Mouse (Mus musculus) layer of hippocampus, adult 9-11 months (tissue): ENCODE measurements around the gene Bcam.
"Not testable (repeated sequence)": the region's sequence is repeated elsewhere in the genome, so short reads cannot be mapped to it uniquely, and the experiment has no call there.

Experiments
- DNase-seq: peaks from one replicate; pipeline ENCODE4 v3.0.0; 2022

The Bcam gene

DNA sequence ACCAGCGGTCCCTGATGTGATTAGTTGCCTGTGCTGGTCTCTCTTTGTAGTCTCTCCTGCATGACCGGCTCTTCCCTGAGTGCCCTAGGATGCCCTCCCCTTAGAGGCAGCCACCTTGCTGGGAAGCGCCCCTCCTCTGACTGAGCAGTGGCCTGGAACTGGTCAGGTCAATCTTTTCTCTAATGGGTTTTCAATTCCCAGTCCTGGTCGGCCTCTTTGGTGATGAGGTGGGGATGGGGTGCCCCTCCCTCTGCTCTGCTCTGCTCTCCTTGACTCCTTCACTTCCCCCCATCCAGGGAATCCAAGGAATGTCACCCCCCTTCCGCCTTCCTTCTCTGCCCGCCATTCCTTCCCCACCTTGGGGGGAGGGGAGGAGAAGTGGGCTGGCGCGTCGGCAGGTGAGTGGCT, at the start of gene Bcam:
Bcam (minus strand) TSS at position 33 of the 408 bp plus-strand sequence.
- no peak for DNase-seq

GRCm38 (mm10) chr7:19818875-19819274, 48.1 kb upstream of the Bcam start:
- DNase-seq: no peak

DNA sequence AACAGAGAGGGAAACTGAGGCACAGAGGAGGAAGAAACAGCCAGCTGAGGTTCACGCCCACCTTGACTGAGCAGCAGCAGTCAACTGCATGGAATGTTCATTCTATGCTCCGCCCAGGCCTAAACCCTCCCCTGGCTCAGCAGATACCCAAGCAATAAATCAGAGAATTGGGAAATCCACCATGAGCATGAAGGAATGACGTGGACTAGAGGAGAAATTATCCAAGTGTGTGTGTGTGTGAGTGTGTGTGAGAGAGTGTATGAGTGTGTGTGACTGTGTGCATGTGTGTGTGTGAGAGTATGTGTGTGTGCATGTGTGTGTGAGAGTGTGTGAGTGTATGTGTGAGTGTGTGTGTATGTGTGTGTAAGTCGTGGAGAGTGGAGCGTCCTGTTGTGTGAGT, 47.6 kb upstream of the Bcam start:
- no peak for DNase-seq

GRCm38 (mm10) chr7:19817382-19818105, 46.7 kb upstream of the Bcam start:
- peak; percentile 49 for DNase-seq

DNA sequence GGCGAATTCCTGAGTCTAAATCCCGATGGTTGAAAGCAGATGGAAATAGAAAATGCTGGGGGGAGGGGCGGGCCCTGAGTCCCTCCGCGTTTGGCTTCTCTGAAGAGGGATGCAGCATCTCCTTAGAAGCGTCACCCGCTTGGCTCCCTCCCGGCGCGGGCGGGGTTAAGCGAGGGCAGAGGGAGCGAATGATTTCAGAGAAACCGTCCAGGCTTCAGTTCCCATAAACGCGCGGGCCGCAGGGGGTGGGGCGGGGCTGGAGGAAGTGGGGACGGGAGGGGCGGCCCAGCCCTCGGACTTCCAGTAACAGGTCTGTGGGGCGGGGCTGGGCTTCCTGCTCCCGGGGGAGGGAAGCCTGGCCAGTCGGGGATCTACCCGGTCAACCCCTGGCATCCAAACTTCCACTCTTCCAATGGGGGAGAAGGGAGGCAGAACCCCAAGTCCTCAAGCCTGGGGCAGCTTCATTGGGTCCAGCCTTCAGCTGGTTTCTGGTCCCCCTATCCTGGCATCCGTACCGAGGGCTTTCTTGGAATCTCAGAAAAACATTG, 45.5 kb upstream of the Bcam start:
- peak; percentile 83 for DNase-seq

- no peak for DNase-seq
Observed at GRCm38 (mm10) chr7:19815296-19816223, 44.7 kb upstream of the Bcam start.

DNA sequence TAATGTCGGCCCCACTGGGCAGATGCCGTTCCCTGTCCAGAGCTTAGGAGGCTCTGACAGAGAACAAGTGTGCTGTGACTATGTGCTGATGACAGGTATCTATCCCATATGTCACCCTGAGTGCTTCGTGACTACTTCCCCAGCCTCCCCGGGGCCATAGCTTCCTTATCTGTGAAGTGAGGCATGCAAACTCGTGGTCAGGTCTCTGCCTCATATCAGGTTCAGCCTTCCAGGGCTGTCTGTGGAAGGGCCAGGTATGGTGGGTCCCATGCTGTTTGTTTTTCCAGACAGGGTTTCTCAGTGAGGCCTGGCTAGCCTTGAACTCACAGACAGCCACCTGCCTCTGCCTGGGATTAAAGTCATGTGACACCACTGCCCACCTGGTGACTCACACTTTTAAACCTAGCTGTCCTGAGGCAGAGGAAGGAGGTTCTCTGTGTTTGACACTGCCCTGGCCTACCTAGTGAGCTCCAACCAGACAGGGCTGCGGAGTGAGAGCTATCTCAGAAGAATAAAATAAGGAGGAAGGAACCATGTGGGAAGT, 42.8 kb upstream of the Bcam start:
- DNase-seq: no peak

DNA sequence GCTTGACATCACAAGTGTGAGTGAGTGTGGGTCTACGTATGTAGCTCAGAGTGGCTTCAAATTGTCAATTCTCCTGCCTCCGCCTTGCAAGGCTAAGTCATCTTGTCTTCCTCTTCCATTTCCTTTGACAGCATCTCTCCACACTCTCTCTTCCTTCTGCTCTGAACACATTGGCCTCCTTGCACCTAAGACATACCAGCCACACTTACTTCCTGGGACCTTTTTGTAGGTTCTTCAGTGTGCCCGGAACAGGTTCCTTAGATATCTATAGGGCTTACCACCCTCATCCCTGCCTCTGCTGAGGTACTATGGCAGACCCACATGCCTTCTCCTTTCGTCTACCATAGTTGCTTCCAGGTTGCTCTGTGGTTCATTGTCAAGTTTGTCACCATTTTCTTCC, 42.3 kb upstream of the Bcam start:
- no peak for DNase-seq

GRCm38 (mm10) chr7:19811114-19811513, 40.3 kb upstream of the Bcam start:
- peak; percentile 22 for DNase-seq

DNA sequence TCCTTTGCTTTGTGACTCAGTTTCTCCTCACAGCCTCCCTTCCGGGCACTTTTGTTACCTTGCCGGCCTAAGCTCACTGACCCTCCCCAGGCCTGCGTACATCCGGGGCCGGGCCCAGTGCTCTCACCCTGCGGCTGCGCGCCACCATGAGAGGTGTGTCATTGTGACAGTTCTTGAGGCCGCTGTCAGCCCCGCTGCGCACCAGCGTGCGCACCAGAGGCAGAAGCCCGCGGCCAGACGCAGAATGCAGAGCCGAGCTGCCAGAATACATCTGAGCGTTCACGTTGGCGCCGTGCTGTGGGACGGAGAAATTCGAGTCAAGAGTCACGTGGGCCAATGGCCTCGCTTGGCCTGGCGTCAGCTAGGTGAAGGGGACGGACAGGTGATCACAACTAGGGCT, 38.6 kb upstream of the Bcam start:
- DNase-seq: no peak

- DNase-seq: no peak
Observed at GRCm38 (mm10) chr7:19806356-19806969, 35.6 kb upstream of the Bcam start.

- DNase-seq: peak; percentile 42
Observed at GRCm38 (mm10) chr7:19802995-19803394, 32.2 kb upstream of the Bcam start.

- no peak for DNase-seq
Observed at GRCm38 (mm10) chr7:19800764-19801163, 29.9 kb upstream of the Bcam start.

DNA sequence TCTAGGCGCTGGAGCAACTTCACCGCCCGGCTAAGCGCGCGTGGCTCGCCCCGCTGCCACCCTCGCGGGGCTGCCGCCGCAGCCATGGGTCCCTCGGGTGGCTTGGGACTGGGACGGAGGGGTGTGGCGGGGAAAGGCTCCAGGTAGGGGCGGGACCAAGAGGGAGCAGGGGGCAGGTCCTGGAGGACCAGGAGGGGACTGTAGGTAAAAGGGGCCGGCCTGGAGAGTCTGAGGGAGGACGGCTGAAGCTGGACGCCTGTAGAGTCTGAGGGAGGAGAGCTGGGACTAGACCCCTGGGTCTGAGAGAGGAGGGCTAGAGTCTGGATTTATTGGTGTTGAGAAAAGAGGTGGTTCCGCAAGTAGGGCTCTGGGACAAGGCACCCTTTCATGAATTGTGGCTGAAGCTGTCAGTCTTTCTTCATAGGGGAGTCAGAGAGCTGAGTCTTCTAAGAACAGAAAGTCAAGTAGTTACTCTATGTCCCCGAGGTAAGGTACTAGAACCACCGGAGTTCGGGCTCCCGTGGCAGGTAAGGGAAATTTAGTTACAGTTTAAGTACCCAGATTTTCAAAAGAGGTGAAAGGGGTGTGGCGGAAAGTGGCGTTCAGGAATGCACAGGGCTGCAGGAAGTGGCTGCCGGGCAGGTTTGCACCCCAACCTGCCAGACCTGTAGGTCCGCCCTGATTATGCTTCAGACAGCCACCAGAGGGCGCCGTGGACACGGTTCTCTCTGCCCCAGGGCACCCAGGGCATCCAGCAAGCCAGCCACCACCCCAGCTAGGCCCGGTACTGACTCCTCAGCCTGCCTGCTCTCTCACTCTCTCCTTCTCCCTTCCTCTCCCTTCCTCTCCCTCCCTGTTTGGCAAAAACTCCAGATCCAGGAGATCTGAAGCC, 26.1 kb upstream of the Bcam start, which contains the start of gene Cblc:
Cblc (minus strand) TSS at position 113 of the 892 bp plus-strand sequence.
- DNase-seq: no peak

DNA sequence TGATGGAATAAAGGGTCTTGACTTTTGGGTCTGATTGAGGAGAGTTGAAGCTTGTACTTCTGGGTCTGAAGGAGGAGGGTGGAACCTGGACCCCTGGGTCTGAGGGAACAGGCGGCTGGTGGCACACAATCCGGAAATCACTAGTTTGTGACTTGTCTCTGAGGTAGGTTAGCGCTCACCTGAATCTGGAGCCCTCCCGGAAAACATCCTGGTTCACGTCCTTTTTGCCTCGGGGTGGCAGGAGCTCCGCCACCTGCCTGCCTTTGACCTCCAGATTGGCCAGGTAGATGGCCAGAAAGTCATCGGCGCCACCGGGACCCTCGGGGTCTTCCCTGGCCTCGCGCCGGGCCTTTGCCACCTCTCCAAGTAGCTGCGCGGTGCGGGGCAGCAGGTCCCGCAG, 25.4 kb upstream of the Bcam start:
- DNase-seq: no peak

GRCm38 (mm10) chr7:19795236-19795635, 24.4 kb upstream of the Bcam start:
- no peak for DNase-seq

- no peak for DNase-seq
Observed at GRCm38 (mm10) chr7:19792701-19793630, 22.1 kb upstream of the Bcam start.

GRCm38 (mm10) chr7:19791504-19791903, 20.7 kb upstream of the Bcam start:
- DNase-seq: not testable (repeated sequence)

- DNase-seq: peak; percentile 47
Observed at GRCm38 (mm10) chr7:19789904-19790347, 19.1 kb upstream of the Bcam start.

DNA sequence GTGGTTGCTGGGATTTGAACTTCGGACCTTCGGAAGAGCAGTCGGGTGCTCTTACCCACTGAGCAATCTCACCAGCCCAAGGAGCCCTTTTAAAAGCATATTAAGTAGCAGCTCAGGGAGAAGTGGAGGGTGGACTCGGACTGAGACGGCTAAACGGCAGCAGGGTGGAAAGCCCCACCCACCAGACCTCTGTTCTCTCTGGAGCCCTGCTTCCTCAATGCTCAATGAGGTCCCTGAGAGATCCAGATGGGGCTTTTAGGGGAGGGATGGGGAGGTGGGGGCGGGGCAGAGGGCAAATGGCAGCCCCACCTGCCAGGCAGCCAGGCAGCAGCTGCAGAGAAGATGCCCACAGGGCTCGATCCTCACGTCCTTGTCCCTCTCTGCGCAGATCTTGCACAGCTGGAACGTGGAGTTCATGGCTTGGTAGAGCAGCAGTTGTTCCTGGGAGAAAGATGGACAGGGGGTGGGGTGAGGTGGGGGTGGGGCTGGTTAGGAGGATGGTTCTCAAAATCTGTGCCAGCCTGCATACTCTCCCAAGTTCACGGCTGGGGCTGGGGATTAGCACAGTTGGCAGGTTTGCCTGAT, 15.2 kb upstream of the Bcam start:
- DNase-seq: no peak
